Mouse (Mus musculus) limb, embryonic 13.5 days (tissue): ENCODE measurements around the gene Gm4787. TPM values are rescaled to one million over a fixed set of nuclear protein-coding genes. Genes with fewer than 3 reads are reported as not detected.
"Not testable (repeated sequence)": the region's sequence is repeated elsewhere in the genome, so short reads cannot be mapped to it uniquely, and the experiment has no call there.

Source experiments
- ATAC-seq: fragments of 200-750 bp; cut with Nextera tagmentation; 2 replicates; pipeline ENCODE4 v1.8.0; 2017; ENCODE audit warnings: low read depth, moderate number of reproducible peaks, moderate TSS enrichment; ENCODE audit not compliant: low FRiP score
- H3K27ac ChIP-seq: fragments of 300-500 bp; sonication (generic); 2 replicates; pipeline ENCODE4 v1.5.1; 2015; ENCODE audit warnings: inconsistent platforms, mild to moderate bottlenecking, moderate library complexity
- H3K27me3 ChIP-seq: fragments of 300-500 bp; sonication (generic); 2 replicates; pipeline ENCODE4 v1.6.1; 2015; ENCODE audit warnings: mild to moderate bottlenecking, inconsistent platforms
- H3K36me3 ChIP-seq: fragments of 300-500 bp; sonication (generic); 2 replicates; pipeline ENCODE4 v1.6.1; 2015; ENCODE audit warnings: inconsistent platforms, mild to moderate bottlenecking, moderate library complexity
- H3K4me1 ChIP-seq: fragments of 300-500 bp; sonication (generic); 2 replicates; pipeline ENCODE4 v1.6.1; 2015; ENCODE audit warnings: inconsistent platforms
- H3K4me2 ChIP-seq: fragments of 300-500 bp; sonication (generic); replicated peaks from 2 replicates; pipeline ENCODE4 v1.6.1; 2015; ENCODE audit warnings: inconsistent platforms, mild to moderate bottlenecking, moderate library complexity
- H3K4me3 ChIP-seq: fragments of 300-500 bp; sonication (generic); 2 replicates; pipeline ENCODE4 v1.5.1; 2015; ENCODE audit warnings: moderate library complexity, mild to moderate bottlenecking, inconsistent platforms
- H3K9ac ChIP-seq: fragments of 300-500 bp; sonication (generic); 2 replicates; pipeline ENCODE4 v1.6.1; 2015; ENCODE audit warnings: mild to moderate bottlenecking, inconsistent platforms
- H3K9me3 ChIP-seq: fragments of 300-500 bp; sonication (generic); 2 replicates; pipeline ENCODE4 v1.6.1; 2016; ENCODE audit warnings: inconsistent platforms
- WGBS: fragments of 180-500 bp; shearing (Covaris S2); methylation state at CpG from one replicate; pipeline ENCODE4 v1.1.7; 2015; 5-methylcytosine and 5-hydroxymethylcytosine counted together
- polyA plus RNA-seq: library from polyadenylated mRNA; unstranded; fragments of >200 nt; fragmentation: Nextera tagmentation; extraction: Ambion mirVana; gene quantifications from 2 replicates; pipeline ENCODE4 v1.2.1, GENCODE M21; 2015

Gm4787 gene
- 0.22 and 0.28 TPM in 2 replicates for polyA plus RNA-seq

- H3K4me1 ChIP-seq, H3K9ac ChIP-seq, H3K9me3 ChIP-seq, H3K27ac ChIP-seq, H3K36me3 ChIP-seq, H3K27me3 ChIP-seq, H3K4me3 ChIP-seq, ATAC-seq, H3K4me2 ChIP-seq: not testable (repeated sequence)
- WGBS: 80% methylated on average over 1 of the region's 1 CpGs
These were observed at the start of gene Gm4787 for GRCm38 (mm10) chr12:81379364-81379763. TSS of gene Gm4787 (minus strand) at chr12:81379464.

GRCm38 (mm10) chr12:81421846-81422245 lies 42.6 kb upstream of the Gm4787 start, which contains the start of gene Adam4:
TSS of gene Adam4 (minus strand) at chr12:81421946.
- Histone ChIP-seq H3K4me2 (no peak within 1 kb of the TSS), H3K36me3 (peaks cover 13% of the 10 kb centered on the region)
- WGBS: 93% methylated on average over 1 of the region's 1 CpGs

GRCm38 (mm10) chr12:81413211-81413610 lies 33.9 kb upstream of the Gm4787 start:
- 81% methylated on average over 3 of the region's 3 CpGs for WGBS
- Histone ChIP-seq H3K27me3 (no peaks in the 10 kb centered on the region), H3K36me3 (no peaks in the 10 kb centered on the region), H3K9me3 (no peaks in the 10 kb centered on the region), H3K4me1 (no peaks in the 10 kb centered on the region), H3K9ac (no peak overlapping the region), H3K27ac (no peak overlapping the region), H3K4me3 (no peak overlapping the region), H3K4me2 (no peak overlapping the region)
- no peak for ATAC-seq

More at GRCm38 (mm10) chr12:81421846-81422245, 42.6 kb upstream of the Gm4787 start, which contains the start of gene Adam4:
- H3K27ac ChIP-seq: no peak within 1 kb of the TSS
- no peak within 1 kb of the TSS for H3K4me3 ChIP-seq
- no peak within 1 kb of the TSS for H3K9ac ChIP-seq
- ATAC-seq: no peak
- no peaks in the 10 kb centered on the region for H3K27me3 ChIP-seq
- H3K4me1 ChIP-seq: no peaks in the 10 kb centered on the region
- H3K9me3 ChIP-seq: peaks cover 20% of the 10 kb centered on the region; the same call in 1 of the 2 replicates

- H3K4me3 ChIP-seq: no peak overlapping the region
- no peaks in the 10 kb centered on the region for H3K4me1 ChIP-seq
- no peak overlapping the region for H3K9ac ChIP-seq
- no peaks in the 10 kb centered on the region; the same call in 1 of the 2 replicates for H3K36me3 ChIP-seq
- H3K4me2 ChIP-seq: no peak overlapping the region
- H3K9me3 ChIP-seq: no peaks in the 10 kb centered on the region
- WGBS: 81% methylated on average over 3 of the region's 3 CpGs
- ATAC-seq: no peak
- no peaks in the 10 kb centered on the region for H3K27me3 ChIP-seq
- H3K27ac ChIP-seq: no peak overlapping the region
These were observed 29.7 kb upstream of the Gm4787 start for GRCm38 (mm10) chr12:81408966-81409365.

- 16% methylated on average over 1 of the region's 1 CpGs for WGBS
- ATAC-seq: peak; percentile 51; the same call in 1 of the 2 replicates
- Histone ChIP-seq H3K4me1 (no peaks in the 10 kb centered on the region), H3K4me3 (no peak overlapping the region), H3K9ac (no peak overlapping the region), H3K27me3 (no peaks in the 10 kb centered on the region), H3K27ac (no peak overlapping the region), H3K36me3 (no peaks in the 10 kb centered on the region; the same call in 1 of the 2 replicates), H3K4me2 (no peak overlapping the region), H3K9me3 (no peaks in the 10 kb centered on the region)
These were observed 22.9 kb upstream of the Gm4787 start for GRCm38 (mm10) chr12:81402187-81402586.

GRCm38 (mm10) chr12:81333841-81334240 lies 45.4 kb downstream of the Gm4787 start:
- H3K4me2 ChIP-seq: peak overlapping the region; percentile 99
- H3K9me3 ChIP-seq: no peaks in the 10 kb centered on the region
- 71% methylated on average over 5 of the region's 5 CpGs for WGBS
- no peak overlapping the region for H3K9ac ChIP-seq
- H3K4me3 ChIP-seq: peak overlapping the region; percentile 64
- no peaks in the 10 kb centered on the region for H3K36me3 ChIP-seq
- peaks cover 46% of the 10 kb centered on the region for H3K27me3 ChIP-seq
- no peak overlapping the region for H3K27ac ChIP-seq
- peaks cover 11% of the 10 kb centered on the region for H3K4me1 ChIP-seq
- no peak for ATAC-seq

GRCm38 (mm10) chr12:81332875-81333421 lies 46.3 kb downstream of the Gm4787 start, which contains the start of gene Slc8a3:
TSS of gene Slc8a3 (minus strand) at chr12:81333180.
- under 1% methylated on average over 47 of the region's 47 CpGs for WGBS
- Histone ChIP-seq H3K4me1 (peaks cover 11% of the 10 kb centered on the region), H3K27me3 (peaks cover 46% of the 10 kb centered on the region), H3K9me3 (no peaks in the 10 kb centered on the region), H3K4me2 (peak within 1 kb of the TSS; percentile 99), H3K4me3 (peak within 1 kb of the TSS; percentile 64), H3K9ac (peak within 1 kb of the TSS; percentile 77), H3K36me3 (no peaks in the 10 kb centered on the region), H3K27ac (no peak within 1 kb of the TSS)
- peak; percentile 42 for ATAC-seq

GRCm38 (mm10) chr12:81331937-81332874 lies 47.1 kb downstream of the Gm4787 start:
- Histone ChIP-seq H3K27me3 (peaks cover 46% of the 10 kb centered on the region), H3K9ac (peak overlapping the region; percentile 77), H3K4me2 (peak overlapping the region; percentile 99), H3K9me3 (no peaks in the 10 kb centered on the region), H3K4me1 (peaks cover 11% of the 10 kb centered on the region), H3K4me3 (peak overlapping the region; percentile 64), H3K36me3 (no peaks in the 10 kb centered on the region), H3K27ac (no peak overlapping the region)
- under 1% methylated on average over 48 of the region's 54 CpGs for WGBS
- ATAC-seq: peak; percentile 76

GRCm38 (mm10) chr12:81331046-81331638 lies 48.1 kb downstream of the Gm4787 start:
- Histone ChIP-seq H3K9ac (no peak overlapping the region), H3K27ac (no peak overlapping the region), H3K9me3 (no peaks in the 10 kb centered on the region), H3K27me3 (peaks cover 43% of the 10 kb centered on the region), H3K4me2 (peak overlapping the region; percentile 99), H3K36me3 (no peaks in the 10 kb centered on the region), H3K4me3 (peak overlapping the region; percentile 64; the same call in 1 of the 2 replicates), H3K4me1 (peaks cover 11% of the 10 kb centered on the region)
- no peak; the same call in 1 of the 2 replicates for ATAC-seq
- WGBS: 23% methylated on average over 5 of the region's 5 CpGs
